In the genomic region with DNA sequence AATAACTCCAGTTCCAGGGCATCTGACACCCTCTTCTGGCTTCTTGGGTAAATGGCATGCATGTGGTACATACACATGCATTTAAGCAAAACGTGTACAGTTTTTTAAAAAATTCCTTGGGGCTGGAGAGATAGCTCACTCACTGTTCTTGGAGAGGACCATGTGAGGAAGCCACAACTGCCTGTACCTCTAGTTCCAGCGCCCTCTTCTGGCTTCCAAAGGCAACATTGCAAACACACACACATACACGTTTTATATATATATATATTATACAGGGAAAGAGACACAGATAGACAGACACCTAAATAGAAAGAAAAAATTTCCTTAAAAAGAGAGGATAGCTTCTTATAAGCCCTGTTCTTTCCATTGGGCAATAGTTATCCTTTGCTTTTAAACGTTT, we compare ENCODE assay signal across 27 mouse cellular contexts.
DNase-seq lines count a peak whose midpoint lies in the region; ATAC-seq and TF ChIP-seq lines count a peak whose summit lies in the region.
"Had no signal": no experiment of that assay in that cellular context is flagged by ENCODE, and none has a peak within 500 bp of the region (broad histone marks: within the 10 kb centered on the region; RNA-seq: fewer than 3 reads in every experiment).

No protein-coding gene starts in this region.

- WGBS in kidney, embryonic 16.5 days: 72% methylated on average over 4 of the region's 4 CpGs

- peak; percentile 28 for TF ChIP-seq CTCF in layer of hippocampus, adult 2 months (conservative IDR thresholded peaks at IDR 0.05)

- ATAC-seq in kidney, embryonic 16.5 days (ENCODE audit: low FRiP score, low TSS enrichment): no peak
- ATAC-seq: forebrain, embryonic 16.5 days had no signal

- H3K4me1 ChIP-seq in ES-E14 (ENCODE audit: control insufficient read depth in 2 of 2, insufficient read depth in 2 of 2, low read length in 2 of 2, poor library complexity in 1 of 2): no peaks in the 10 kb centered on the region
- peaks cover under 1% of the 10 kb centered on the region; the same call in 1 of the 2 replicates for H3K4me1 ChIP-seq in kidney, embryonic 16.5 days (ENCODE audit: insufficient read depth, low read length)
- H3K4me1 ChIP-seq: forebrain, embryonic 10.5 days; heart, embryonic 12.5 days; midbrain, embryonic 12.5 days had no signal

- in situ Hi-C loops in ES-E14 (cut with MboI; ENCODE audit: low sequenced_read_pairs in 2 of 2, unreplicated experiment in 2 of 2): loop anchor here in 1 of 2 experiments (25.0 kb wide), 1 partner anchor 232 kb away; no protein-coding TSS in a partner anchor

- no peaks in the 10 kb centered on the region for H3K9me3 ChIP-seq in ES-E14 (ENCODE audit: control insufficient read depth, insufficient read depth, low read depth, low read length)
- peaks cover 4% of the 10 kb centered on the region; the same call in 1 of the 2 replicates for H3K9me3 ChIP-seq in kidney, embryonic 16.5 days (ENCODE audit: low read length)
- H3K9me3 ChIP-seq: limb, embryonic 15.5 days; midbrain, embryonic 12.5 days; neural tube, embryonic 15.5 days had no signal

- DNase-seq in layer of hippocampus, adult 2 months (ENCODE audit: low spot score in 2 of 2): no peak
- no peak for DNase-seq in layer of hippocampus, adult 11-12 months (ENCODE audit: low spot score)
- DNase-seq in A20 (ENCODE audit: low read depth, low spot score) (peak; percentile 9), ES-E14 (ENCODE audit: low read depth, low spot score) (no peak)
- peak; percentile 12 for DNase-seq in induced T-regulatory cell, adult 2 months (ENCODE audit: low read depth)
- no peak for DNase-seq in cerebellum, adult 11 months
- DNase-seq: adrenal gland, postnatal 36 days; cerebellum, postnatal 10 days; gastrocnemius, postnatal 14 days; heart, adult 11 months; heart, postnatal 10 days; kidney, adult 2 months; kidney, postnatal 14 days; layer of hippocampus, postnatal 36 days; lung, adult 18-20 months; lung, postnatal 14 days; right cerebral cortex, adult 18-20 months; right cerebral cortex, postnatal 4 days; thymus, adult 2 months; thymus, postnatal 4 days had no signal

- no peak overlapping the region for H3K4me3 ChIP-seq in layer of hippocampus, adult 2 months
- H3K4me3 ChIP-seq in ES-E14 (ENCODE audit: insufficient read depth in 1 of 2, low read depth in 1 of 2, low read length in 2 of 2, poor library complexity in 1 of 2, severe bottlenecking in 1 of 2): no peak overlapping the region
- H3K4me3 ChIP-seq in kidney, embryonic 16.5 days (ENCODE audit: low read length): no peak overlapping the region
- H3K4me3 ChIP-seq: forebrain, embryonic 10.5 days; heart, embryonic 12.5 days; limb, embryonic 15.5 days; midbrain, embryonic 12.5 days; neural tube, embryonic 15.5 days had no signal

- H3K4me2 ChIP-seq in kidney, embryonic 16.5 days (replicated peaks; ENCODE audit: low read depth, low read length): no peak overlapping the region
- H3K4me2 ChIP-seq: heart, embryonic 12.5 days; limb, embryonic 15.5 days; midbrain, embryonic 12.5 days; neural tube, embryonic 15.5 days had no signal

- no peaks in the 10 kb centered on the region for H3K36me3 ChIP-seq in ES-E14 (ENCODE audit: control insufficient read depth, insufficient read depth, low read length, poor library complexity, severe bottlenecking)
- no peaks in the 10 kb centered on the region for H3K36me3 ChIP-seq in kidney, embryonic 16.5 days (ENCODE audit: insufficient read depth, low read length)
- H3K36me3 ChIP-seq: forebrain, embryonic 10.5 days; heart, embryonic 12.5 days; limb, embryonic 15.5 days; midbrain, embryonic 12.5 days; neural tube, embryonic 15.5 days had no signal

- H3K27ac ChIP-seq in layer of hippocampus, adult 2 months: no peak overlapping the region
- no peak overlapping the region for H3K27ac ChIP-seq in ES-E14 (ENCODE audit: insufficient read depth, low read depth, low read length, poor library complexity, severe bottlenecking)
- H3K27ac ChIP-seq in kidney, embryonic 16.5 days (ENCODE audit: low read length): no peak overlapping the region
- H3K27ac ChIP-seq: forebrain, embryonic 10.5 days; limb, embryonic 15.5 days; midbrain, embryonic 12.5 days; neural tube, embryonic 15.5 days had no signal

- H3K9ac ChIP-seq in ES-E14 (ENCODE audit: insufficient read depth, low read depth, low read length, poor library complexity, severe bottlenecking): no peak overlapping the region
- no peak overlapping the region for H3K9ac ChIP-seq in kidney, embryonic 16.5 days (replicated peaks; ENCODE audit: low read length)
- H3K9ac ChIP-seq: heart, embryonic 12.5 days; limb, embryonic 15.5 days; midbrain, embryonic 12.5 days; neural tube, embryonic 15.5 days had no signal

- H3K27me3 ChIP-seq in kidney, embryonic 16.5 days (ENCODE audit: insufficient read depth, low read length): no peaks in the 10 kb centered on the region
- H3K27me3 ChIP-seq: heart, embryonic 12.5 days; limb, embryonic 15.5 days; midbrain, embryonic 12.5 days; neural tube, embryonic 15.5 days had no signal

TF ChIP-seq in ES-E14, 5 proteins besides CTCF, POLR2A, EP300 and RAD21:
- TF ChIP-seq ZNF384 (IDR thresholded peaks at IDR 0.05; ENCODE audit: low read depth, low read length): no peak
- TF ChIP-seq ZC3H11A (IDR thresholded peaks at IDR 0.05; ENCODE audit: borderline replicate concordance, low read depth, low read length): 0 out of 2 replicates have a peak, but pooled peaks have one; percentile 28
TF ChIP-seq in ES-E14: peak in this region for 1.

Comparison
In these comparisons a context has a peak if more than half of its experiments do, and no peak if none do; other contexts are left out.
1. DNase-seq: peak in A20 (single experiment) and induced T-regulatory cell, adult 2 months (single experiment); none in layer of hippocampus, adult 2 months (0 of 2), layer of hippocampus, adult 11-12 months (single experiment), ES-E14 (single experiment) and cerebellum, adult 11 months (single experiment).